Mouse (Mus musculus) midbrain, embryonic 14.5 days (tissue): ENCODE data around the gene Acvr2b. TPM values are rescaled to one million over a fixed set of nuclear protein-coding genes. Genes with fewer than 3 reads are reported as not detected.

Source experiments
- ATAC-seq: fragments of 200-750 bp; cut with Nextera tagmentation; 2 replicates; pipeline ENCODE4 v1.8.0; 2017; ENCODE audit warnings: moderate number of reproducible peaks, moderate library complexity; ENCODE audit not compliant: low FRiP score, low TSS enrichment
- DNase-seq: peaks from one replicate; pipeline ENCODE4 v3.0.0-alpha.2; 2015
- H3K27ac ChIP-seq: fragments of 300-500 bp; sonication (generic); replicated peaks from 2 replicates; pipeline ENCODE4 v1.5.1; 2014; ENCODE audit warnings: mild to moderate bottlenecking, low read depth, low read length, moderate library complexity
- H3K27me3 ChIP-seq: fragments of 300-500 bp; sonication (generic); 2 replicates; pipeline ENCODE4 v1.6.1; 2014; ENCODE audit warnings: low read length, control low read depth, mixed read lengths; ENCODE audit not compliant: control insufficient read depth, insufficient read depth
- H3K36me3 ChIP-seq: fragments of 300-500 bp; sonication (generic); 2 replicates; pipeline ENCODE4 v1.6.1; 2014; ENCODE audit warnings: low read length, control low read depth; ENCODE audit not compliant: control insufficient read depth, insufficient read depth
- H3K4me1 ChIP-seq: fragments of 300-500 bp; sonication (generic); 2 replicates; pipeline ENCODE4 v1.6.1; 2014; ENCODE audit warnings: mild to moderate bottlenecking, antibody characterized with exemption, low read length, control low read depth; ENCODE audit not compliant: control insufficient read depth, insufficient read depth
- H3K4me2 ChIP-seq: fragments of 300-500 bp; sonication (generic); 2 replicates; pipeline ENCODE4 v1.6.1; 2014; ENCODE audit warnings: mild to moderate bottlenecking, low read length, moderate library complexity
- H3K4me3 ChIP-seq: fragments of 300-500 bp; sonication (generic); replicated peaks from 2 replicates; pipeline ENCODE4 v1.5.1; 2014; ENCODE audit warnings: low read depth, low read length
- H3K9ac ChIP-seq: fragments of 300-500 bp; sonication (generic); replicated peaks from 2 replicates; pipeline ENCODE4 v1.6.1; 2014; ENCODE audit warnings: mild to moderate bottlenecking, low read length, moderate library complexity
- H3K9me3 ChIP-seq: fragments of 300-500 bp; sonication (generic); 2 replicates; pipeline ENCODE4 v1.6.1; 2016; ENCODE audit warnings: low read length, control low read depth, mixed read lengths; ENCODE audit not compliant: control insufficient read depth
- WGBS: fragments of 180-500 bp; shearing (Covaris S2); extraction: QIAGEN DNeasy Blood & Tissue Kit; methylation state at CpG from one replicate; pipeline ENCODE4 v1.1.7; 2014; 5-methylcytosine and 5-hydroxymethylcytosine counted together
- polyA plus RNA-seq: library from polyadenylated mRNA; unstranded; fragments of >200 nt; fragmentation: Nextera tagmentation; extraction: Ambion mirVana; gene quantifications from 2 replicates; pipeline ENCODE4 v1.2.1, GENCODE M21; 2014

Gene Acvr2b
- polyA plus RNA-seq, 1 experiment from 2014 or later, result 69.3 TPM

DNA sequence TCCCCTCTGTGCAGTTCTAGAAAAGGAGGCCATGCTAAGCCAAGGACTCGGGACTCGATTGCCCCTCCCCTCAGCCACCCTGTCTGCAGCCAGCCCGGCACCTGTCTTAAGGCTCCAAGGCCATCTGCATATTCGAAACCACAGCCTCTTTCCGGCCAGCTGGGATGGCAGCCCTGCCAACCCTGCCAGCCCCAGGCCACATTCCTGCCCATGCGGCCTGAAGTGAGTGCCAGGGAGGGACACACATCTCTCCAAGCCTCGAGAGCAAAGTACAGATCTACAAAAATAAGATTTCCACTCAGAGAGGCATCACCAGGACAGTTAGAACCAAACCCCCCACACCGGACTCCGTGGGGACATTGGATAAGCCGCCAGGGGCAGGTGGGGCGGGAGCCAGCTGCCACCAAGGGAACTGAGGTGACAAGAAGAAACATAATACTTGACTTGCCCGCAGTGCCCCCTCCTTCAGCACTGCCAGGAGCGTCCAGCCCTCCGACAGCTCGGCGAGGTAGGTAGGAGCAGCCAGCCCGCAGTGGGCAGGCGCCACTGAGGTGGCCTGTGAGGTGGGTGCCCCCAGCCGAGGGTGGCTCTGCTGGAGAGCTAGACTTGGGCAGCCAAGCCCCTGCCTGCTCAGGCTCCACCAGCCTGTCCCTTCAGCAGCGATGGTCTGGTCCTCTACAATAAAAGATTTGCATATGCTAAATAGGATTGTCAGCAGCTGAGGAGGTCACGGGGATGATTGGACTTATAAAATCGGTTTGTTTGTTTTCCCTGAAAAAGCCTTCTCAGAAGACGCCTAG lies 81.8 kb downstream of the Acvr2b start:
- Histone ChIP-seq H3K27ac (no peak overlapping the region), H3K9ac (no peak overlapping the region), H3K4me3 (no peak overlapping the region), H3K4me1 (no peaks in the 10 kb centered on the region), H3K27me3 (no peaks in the 10 kb centered on the region), H3K9me3 (no peaks in the 10 kb centered on the region), H3K36me3 (no peaks in the 10 kb centered on the region), H3K4me2 (no peak overlapping the region)
- ATAC-seq, result no peak
- 48% methylated on average over 23 of the region's 23 CpGs for WGBS
- no peak for DNase-seq

- H3K27ac ChIP-seq, result no peak overlapping the region
- no peak overlapping the region for H3K9ac ChIP-seq
- no peak for ATAC-seq
- no peak for DNase-seq
- no peaks in the 10 kb centered on the region for H3K36me3 ChIP-seq
- WGBS, result 58% methylated on average over 9 of the region's 9 CpGs
- H3K4me2 ChIP-seq, result no peak overlapping the region
- no peak overlapping the region for H3K4me3 ChIP-seq
- H3K9me3 ChIP-seq, result no peaks in the 10 kb centered on the region
- no peaks in the 10 kb centered on the region for H3K4me1 ChIP-seq
- no peaks in the 10 kb centered on the region for H3K27me3 ChIP-seq
Observed at GRCm38 (mm10) chr9:119484420-119484819, 82.5 kb downstream of the Acvr2b start.

Other genes with a start within 250 kb of the Acvr2b start
- 1.2 and 2.8 TPM in 2 replicates for gene Acaa1b, start 245.0 kb upstream of the Acvr2b start, polyA plus RNA-seq
- not detected in 2 replicates for gene Gm47289, start 243.0 kb upstream of the Acvr2b start, polyA plus RNA-seq
- 0.12 TPM in 1 of 2 replicates, not detected in the other for gene Slc22a13, start 193.0 kb upstream of the Acvr2b start, polyA plus RNA-seq
- gene Oxsr1, start 79.7 kb upstream of the Acvr2b start, polyA plus RNA-seq, result 13.0 and 18.2 TPM in 2 replicates
- 85.4 and 92.0 TPM in 2 replicates for gene Acaa1a, start 62.4 kb upstream of the Acvr2b start, polyA plus RNA-seq
- gene Myd88, start 60.7 kb upstream of the Acvr2b start, polyA plus RNA-seq, result 3.4 and 5.6 TPM in 2 replicates
- gene Xylb, start 44.7 kb upstream of the Acvr2b start, polyA plus RNA-seq, result 1.5 and 2.4 TPM in 2 replicates
- gene Slc22a14, start 36.6 kb upstream of the Acvr2b start, polyA plus RNA-seq, result not detected in 2 replicates
- 51.2 and 56.0 TPM in 2 replicates for gene Exog, start 42.8 kb downstream of the Acvr2b start, polyA plus RNA-seq
- gene Scn5a, start 176.9 kb downstream of the Acvr2b start, polyA plus RNA-seq, result 0.11 and 0.32 TPM in 2 replicates